Mouse (Mus musculus) layer of hippocampus, adult 11-12 months (tissue): ENCODE measurements around the gene 1700017N19Rik.
A peak's percentile ranks its signal among the peaks of the same experiment; 100 is the strongest.
"Not testable (repeated sequence)": the region's sequence is repeated elsewhere in the genome, so short reads cannot be mapped to it uniquely, and the experiment has no call there.

Source experiments
- DNase-seq: peaks from one replicate; pipeline ENCODE4 v3.0.0; 2022; ENCODE audit warnings: low spot score

The 1700017N19Rik gene

DNA sequence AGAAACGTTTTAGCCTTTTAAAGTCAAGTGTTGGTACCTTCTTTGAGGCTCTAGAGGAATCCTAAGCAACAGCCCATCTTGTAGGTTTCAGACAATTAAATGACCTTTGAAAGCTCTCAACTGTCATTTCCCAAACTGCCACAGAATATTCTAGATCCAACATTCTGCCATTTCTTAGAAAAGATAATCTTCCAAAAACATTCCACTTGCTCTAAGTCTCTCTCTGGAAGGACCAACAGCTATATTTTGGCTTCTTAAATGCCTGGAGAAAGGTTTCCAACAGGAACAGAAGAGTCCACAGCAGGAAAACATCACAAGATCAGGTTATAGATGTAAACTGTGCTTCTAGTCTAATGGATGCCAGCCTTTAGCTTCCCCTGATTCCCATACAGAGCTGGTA is at the start of gene 1700017N19Rik, which contains the start of gene 4930430F08Rik:
Gene 1700017N19Rik, plus strand, starts transcription at position 162 of the 400 bp plus-strand sequence.
Gene 4930430F08Rik, minus strand, starts transcription at position 101 of the 400 bp plus-strand sequence.
- DNase-seq, result no peak

DNA sequence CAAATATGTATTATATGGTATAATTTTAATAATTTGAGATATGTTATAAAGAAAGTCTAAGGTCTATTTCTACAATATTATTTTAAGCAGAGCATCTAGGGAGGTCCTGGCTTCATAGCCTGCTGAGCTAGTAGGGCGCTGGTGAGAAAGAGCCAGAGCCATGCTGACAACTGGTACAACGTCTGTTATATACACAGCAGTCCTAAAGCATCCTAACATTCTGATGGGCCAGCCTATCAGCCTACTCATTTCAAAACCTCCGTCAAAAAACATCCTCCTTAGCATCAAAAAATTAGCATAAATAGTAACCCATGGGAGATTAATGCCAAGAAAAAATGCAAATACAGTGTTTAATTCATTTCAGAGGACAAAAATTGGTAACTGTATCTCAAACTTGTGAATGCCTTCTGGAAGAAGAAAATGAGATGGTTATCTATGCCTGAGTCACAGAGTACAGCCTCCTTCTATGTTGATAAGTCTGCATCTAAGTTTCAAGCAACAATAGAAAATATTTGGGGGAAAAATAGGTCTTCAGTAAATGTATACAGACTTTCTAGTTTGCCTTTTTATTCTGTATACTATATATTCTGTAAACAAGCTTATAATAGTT is 33.6 kb upstream of the 1700017N19Rik start:
- DNase-seq, result no peak

DNA sequence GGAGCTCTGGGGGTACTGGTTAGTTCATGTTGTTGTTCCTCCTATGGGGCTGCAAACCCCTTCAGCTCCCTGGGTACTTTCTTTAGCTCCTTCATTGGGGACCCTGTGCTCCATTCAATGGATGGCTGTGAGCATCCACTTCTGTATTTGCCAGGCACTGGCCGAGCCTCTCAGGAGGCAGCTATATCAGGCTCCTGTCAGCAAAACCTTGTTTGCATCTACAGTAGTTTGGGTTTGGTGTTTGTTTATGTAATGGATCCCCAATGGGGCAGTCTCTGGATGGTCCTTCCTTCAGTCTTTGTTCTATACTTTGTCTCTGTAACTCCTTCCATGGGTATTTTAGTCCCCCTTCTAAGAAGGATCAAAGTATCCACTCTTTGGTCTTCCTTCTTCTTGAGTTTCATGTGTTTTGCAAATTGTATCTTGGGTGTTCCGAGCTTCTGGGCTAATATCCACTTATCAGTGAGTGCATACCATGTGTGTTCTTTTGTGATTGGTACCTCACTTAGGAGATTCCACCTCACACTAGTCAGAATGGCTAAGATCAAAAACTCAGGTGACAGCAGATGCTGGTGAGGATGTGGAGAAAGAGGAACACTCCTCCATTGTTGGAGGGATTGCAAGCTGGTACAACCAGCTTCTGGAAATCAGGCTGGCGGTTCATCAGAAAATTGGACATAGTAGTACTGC is 29.9 kb upstream of the 1700017N19Rik start:
- not testable (repeated sequence) for DNase-seq

DNA sequence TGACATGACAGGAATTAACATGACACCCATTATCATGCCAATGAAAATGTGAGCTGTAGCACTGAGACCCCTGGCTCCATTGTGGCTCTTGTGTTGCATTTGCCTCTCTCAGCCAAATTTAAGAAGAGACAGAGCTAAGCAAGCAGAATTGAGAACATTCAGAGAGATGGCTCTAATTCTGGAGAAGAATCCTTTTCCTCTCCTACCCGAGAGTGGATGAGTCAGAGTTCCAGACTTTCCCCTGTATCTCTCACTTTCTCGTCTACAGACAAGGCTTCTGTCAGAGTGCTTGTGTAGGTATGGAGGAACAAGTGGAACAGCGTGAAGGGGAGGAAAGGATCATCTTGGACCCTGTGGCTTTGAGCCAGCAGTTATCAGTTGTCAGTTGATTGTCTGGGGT is 26.2 kb upstream of the 1700017N19Rik start:
- no peak for DNase-seq

DNA sequence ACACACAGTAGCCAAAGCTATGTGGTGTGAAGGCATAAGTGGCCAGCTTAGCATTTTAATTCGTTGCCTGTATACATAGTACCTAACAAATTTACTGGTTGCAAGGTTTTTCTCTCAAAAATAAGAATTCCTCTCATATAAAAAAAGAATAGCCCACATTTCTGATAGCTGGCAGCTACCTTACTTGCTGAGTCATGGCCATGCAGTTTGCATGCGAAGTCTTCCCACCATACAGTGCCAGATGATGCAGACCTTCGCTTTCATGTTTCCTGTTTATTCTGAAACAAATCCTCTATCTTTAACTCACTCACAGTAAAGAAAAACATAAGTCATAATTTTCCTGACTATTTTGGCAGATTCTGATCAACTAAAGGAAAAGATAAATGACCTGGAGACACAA is 18.6 kb upstream of the 1700017N19Rik start:
- DNase-seq, result no peak

DNA sequence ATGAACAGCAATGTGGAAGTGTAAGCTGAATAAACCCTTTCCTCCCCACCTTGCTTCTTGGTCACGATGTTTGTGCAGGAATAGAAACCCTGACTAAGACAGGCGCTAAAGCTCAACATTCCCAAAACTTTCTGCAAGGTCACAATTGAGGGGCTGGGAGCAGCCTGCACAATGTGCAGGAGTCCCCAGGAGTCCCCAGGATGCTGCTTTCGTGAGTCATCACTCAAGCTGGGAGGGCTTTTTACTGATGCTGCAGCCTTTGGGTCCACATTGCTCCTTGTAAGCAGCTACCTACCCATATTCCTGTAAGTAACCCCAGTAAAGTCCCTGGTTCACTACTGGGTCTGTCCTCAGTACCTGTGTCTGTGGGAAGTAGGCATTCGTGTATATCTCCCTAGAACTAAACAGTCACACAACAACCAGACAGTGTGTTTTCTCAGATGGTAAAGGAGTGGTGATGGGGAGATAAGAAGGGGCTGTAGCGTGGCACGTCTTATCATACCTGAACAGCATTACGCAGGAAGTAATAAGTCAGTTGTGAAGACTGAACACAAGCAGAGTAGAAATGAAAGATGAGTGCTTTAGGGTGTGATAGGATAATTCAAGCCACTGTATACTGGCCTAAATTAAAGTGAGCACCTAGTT is 15.7 kb upstream of the 1700017N19Rik start:
- DNase-seq, result no peak

DNA sequence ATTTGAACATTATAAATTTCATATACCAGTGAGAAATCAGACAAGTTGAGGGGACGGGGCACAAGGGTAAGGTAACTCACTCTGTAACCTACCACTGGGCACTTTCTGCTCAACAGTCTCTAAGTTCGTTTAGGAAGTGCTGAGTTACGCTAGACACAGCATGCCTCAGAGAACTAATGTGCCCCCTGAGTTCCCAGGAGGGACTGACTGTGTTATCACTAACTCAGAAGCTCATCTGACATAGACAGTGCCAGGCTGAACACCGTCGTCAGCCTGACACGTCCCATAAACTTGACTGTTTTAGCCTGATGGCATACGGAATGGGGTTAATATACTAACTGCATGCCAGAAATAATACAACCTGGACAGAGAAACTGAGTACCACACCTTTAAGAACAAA is 15.0 kb upstream of the 1700017N19Rik start:
- DNase-seq, result no peak

DNA sequence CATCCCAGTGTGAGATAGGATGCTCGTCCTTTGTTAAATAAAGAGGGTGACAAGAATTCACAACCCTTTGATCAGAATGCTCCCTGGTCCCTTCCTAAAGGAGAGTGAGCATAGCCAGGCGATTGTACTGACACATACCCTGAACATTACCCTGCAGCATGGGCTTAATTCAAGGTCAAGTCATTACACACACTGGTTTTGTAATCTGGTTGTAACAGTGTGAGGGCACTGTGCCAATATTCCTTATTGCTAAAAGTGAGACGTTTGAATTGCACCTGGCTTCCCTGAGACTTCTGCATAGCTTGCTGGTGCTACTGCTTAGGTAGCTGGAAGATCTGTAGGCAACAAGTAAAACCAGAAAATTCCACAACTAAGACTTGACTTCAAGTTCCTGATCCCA is 6.1 kb upstream of the 1700017N19Rik start:
- no peak for DNase-seq

DNA sequence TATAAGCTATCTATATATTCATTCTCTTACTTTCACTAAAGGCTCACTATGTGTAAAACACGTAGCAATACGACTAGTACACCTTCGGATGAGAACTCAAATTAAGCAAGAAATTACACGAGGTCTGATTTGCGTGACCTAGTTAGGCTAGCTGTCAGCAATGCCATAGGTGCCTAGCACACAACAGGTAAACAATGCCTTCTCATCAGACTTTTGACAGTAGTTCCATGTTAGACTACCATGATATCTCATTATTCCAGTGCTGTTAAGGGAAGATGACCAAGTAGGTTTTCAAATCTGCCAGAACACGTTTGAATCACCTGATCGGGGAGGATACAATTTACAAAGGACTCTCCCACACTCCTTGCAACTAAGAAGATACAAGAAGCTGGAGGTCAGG is 1.8 kb upstream of the 1700017N19Rik start:
- no peak for DNase-seq

DNA sequence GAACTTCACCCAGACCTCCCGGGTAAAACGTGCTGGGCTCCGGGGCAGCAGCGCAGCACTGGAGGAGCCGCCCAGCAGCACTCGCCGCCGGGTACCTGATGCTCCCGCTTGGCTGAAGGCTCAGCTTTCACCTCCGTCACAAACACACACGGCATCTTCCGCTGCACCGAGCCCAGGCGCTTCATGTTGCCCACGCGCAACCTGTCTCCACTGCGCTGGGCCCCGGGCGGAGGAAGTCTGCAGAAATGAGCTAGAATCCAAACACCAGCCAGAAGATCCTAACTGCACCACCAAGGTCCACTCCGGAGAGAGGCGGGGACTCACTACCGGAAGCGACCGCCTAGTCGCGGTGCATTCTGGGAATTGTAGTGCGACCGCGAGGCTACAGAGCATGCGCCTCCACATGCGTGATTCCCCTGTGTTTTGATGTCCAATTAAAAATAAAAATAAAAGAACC is 1.3 kb upstream of the 1700017N19Rik start:
- peak; percentile 92 for DNase-seq

DNA sequence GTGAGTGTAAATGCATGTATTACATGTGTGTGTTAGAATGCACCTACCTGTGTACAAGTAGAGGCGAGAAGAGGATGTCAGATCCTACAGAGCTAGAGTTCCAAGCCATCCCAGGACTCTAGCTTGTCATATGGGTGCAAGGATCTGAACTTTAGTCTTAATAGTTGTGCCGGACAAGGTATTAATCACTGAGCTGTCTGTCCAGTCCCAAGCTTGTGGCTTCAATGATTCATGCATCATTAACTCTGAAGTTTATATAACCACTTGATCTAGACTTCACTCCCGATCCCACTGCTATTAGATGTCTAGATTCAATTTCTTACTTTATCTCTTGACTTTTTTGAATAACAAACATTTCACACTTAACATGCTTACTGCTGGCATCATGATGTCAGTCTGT is 8.1 kb downstream of the 1700017N19Rik start:
- DNase-seq, result no peak

DNA sequence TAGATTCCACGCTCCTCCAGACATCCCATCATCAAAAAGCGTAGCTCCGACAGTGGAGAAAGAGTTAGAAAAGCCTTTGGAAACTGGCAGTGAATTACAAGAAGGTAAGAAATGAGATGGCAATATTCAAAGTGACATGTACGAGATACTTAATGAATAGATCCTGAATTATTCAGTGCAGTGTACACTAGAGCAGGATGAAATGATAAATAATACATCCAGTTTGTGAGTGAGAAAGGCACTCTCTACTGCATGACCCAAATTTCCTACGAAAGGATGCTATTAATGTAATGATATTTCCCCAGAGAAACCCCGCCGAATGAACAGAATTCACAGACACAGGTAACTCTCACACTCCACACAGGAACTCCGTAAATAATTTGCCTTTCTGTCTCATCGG is 13.2 kb downstream of the 1700017N19Rik start:
- DNase-seq, result no peak

DNA sequence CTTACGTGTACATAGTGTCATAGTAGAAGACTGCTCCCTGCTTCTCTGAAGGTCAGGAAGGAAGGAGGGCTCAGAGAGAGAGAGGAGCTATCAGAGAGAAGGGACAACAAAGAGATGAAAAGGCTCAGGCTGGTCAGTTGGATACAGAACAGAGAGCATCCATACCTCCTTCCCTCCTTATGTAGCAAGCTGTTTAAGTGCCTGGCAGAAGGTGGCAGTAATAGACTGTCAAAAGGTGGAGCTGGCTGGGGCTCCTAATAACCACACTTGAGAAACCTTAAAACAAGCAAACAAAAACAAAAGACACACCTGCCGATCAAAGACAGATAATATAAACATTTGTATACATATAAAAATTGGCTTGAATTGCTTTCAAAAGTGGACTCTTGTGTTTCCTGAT is 14.0 kb downstream of the 1700017N19Rik start:
- DNase-seq, result no peak

DNA sequence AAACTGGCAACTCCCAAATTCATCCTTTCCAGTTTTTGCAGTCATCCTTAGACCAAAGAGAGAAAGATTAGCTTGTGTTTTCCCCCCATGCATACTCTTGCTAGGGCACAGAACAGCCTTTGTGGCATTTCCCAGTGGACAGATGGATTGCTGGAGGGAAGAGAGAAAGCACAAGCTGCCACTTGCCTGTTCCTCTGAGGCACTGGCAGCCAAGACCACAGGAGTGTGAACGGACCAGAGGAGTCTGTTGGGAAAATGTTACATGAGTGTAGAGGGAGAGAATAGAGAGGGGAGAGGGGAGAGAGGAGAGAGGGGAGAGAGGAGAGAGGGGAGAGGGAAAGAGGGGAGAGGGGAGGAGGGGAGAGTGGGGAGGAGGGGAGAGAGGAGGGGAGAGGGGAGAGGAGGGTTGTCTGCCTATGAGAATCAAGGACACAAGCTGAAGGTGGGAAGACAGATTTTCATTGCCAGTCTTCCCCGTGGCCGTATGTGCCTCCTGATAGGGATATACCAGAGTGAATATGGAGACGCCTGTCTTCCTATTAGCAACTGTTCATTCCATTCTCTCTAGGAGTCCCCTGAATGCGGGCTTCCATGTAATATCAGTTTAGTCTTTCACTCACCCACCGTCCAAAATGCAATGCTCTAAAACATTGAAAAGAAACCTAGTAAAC is 27.1 kb downstream of the 1700017N19Rik start:
- no peak for DNase-seq

DNA sequence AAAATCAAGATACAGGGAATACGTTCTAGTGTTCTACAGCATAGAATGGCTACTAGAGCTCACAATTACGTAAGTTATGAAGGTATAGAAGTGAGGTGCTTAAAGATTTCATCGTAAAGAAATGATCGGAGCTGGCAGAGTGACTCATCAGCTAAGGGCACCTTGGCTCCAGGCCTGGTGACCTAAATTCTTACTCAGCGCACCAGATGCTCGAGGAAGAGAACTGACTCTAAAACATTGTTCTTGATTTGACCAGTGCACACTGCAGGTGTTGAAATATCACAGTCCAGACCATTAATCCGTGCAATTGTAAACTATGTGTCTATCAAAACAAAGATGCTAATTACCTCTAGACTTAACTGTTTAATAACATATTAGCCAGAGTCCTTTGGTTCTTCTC is 29.2 kb downstream of the 1700017N19Rik start:
- DNase-seq, result no peak

DNA sequence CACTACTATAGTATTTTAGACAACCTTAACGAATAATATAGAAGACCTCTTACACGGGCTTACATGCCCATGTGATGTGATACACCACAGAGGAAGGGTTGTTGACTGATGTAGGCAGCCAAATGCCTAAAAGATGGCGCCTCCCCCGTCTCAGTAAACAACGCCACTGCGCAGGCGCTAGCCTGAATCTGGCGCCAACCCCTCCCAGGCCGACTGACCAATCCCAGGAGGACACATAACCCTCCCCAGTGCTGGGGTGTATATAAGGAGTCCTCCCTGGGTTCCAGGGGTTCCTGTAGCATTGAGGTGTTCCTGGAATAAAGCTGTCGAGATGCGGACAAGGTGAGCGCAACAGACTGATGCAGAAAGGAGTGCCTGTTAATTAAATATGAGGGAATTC is 29.8 kb downstream of the 1700017N19Rik start:
- no peak for DNase-seq

DNA sequence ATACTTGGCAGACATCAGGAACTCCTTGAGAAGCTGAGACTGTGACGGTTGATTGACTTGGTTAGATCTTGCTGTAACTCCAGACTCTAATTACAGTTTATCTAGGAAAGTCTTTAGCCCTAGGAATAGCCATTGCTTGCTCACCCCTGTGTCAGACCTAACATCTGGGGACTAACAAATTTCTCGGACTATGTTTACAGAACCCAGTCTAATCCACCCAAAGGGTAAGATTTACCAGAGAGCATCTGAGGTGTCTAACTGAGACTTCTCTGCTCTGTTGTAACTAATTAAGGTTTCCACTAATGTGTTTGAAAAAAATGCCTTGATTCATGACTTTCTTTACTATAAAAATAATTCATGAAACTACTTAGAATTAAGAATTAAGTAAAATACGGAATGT is 32.2 kb downstream of the 1700017N19Rik start:
- DNase-seq, result no peak

DNA sequence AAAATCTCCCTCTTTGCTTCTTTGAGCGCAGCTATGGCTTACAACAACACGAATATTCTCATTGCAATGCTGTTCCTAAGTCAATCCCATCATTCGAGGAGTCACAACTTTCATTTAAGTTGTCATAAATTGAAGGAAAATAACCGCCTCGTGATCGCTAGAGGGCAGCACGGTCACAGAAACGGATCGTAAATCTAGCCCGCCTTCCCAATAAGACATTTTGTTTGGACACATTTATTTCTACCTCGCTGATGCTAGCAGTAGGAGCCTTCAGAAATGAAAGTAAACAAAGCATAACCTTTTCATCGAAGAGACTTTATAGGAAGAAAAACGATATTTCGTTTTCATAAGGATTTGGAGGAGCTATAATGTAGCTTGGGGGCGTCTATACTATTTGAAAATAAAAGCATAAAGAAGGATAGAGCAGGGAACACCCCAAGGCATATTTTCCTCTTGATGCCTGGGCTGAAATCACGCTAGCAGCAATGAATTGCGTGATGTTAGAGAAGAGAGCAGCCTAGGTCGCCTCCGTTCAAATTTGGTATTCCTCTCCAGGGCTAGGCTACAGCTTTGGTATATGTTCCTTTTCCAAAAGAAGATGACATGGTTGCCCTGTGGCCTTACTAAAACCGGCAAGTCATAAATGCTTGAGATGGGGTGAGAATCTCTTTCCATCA is 39.6 kb downstream of the 1700017N19Rik start:
- DNase-seq, result peak; percentile 55

DNA sequence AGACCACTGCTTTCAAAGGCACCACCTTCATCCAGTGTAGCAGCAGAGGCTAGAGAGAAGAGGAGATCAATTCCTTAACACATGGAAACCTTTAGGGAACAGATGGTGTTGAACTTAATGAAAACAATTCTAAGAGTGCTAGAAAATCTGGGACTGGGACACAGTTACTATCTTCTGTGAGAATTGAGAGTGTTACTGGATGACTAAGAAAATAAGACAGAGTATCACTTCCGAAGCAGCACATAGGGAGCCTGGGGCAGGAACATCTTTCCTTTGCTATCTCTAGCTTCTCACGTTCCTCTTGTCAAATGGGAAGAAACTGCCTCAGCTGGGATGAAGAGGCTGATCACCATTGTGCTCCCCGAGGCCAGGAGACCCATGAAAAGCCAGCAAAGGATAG is 52.6 kb downstream of the 1700017N19Rik start:
- no peak for DNase-seq

DNA sequence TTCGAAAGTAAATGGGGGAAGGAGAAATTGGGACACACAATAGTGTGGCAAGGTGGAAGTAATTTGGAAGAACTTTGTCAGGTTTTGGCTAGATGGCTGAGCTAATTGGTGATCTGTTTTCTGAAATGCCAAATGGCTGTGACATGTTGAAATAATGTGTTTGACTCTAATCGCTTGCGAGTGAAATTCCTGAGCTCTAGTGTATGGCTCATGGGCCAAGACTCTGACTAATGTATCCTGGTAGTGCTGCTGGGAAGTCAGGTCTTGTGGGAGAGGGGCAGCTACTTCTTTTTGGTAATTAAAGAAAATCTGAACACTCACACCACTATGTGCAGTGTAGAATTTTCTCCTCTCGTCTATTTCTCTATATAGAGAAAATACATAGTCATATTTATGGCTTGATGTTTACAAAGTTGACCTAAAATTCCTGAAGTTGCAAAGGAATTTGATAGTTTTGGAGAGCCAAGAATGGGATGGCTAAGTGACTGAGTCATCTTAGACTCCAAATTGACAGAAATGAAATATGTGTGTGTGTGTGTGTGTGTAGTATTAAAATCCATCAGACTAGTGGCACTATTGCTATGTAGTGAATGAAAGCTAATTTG is 55.1 kb downstream of the 1700017N19Rik start:
- no peak for DNase-seq

DNA sequence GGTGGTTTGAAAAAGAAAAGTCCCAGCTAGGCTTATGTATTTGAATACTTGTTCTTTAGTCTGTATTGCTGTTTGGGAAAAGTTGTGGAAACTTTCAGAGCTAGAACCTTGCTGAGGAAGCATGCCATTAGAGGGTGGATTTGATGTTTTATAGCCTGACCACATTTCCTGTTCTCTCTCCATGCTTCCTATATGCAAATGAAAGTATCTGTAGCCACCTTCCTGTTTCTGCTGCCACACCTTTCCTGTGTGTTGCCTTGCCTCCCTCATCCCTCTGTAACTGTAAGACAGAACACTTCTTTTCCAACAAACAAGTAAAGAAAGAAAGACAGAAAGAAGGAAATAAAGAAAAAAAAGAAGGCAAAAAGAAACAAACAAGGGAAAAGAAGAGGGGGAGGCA is 63.9 kb downstream of the 1700017N19Rik start:
- DNase-seq, result no peak
